Mouse (Mus musculus) brain, embryonic 14.5 days (tissue): Measurements from ENCODE around the gene Pycr2.

Experiments
- CTCF ChIP-seq: fragments of 200-500 bp; IDR thresholded peaks from 2 replicates; pipeline ENCODE4 v1.5.1; 2012; ENCODE audit warnings: inconsistent platforms, mild to moderate bottlenecking, moderate library complexity, borderline replicate concordance; ENCODE audit not compliant: insufficient read depth, insufficient read length; ENCODE audit errors: extremely low read depth
- POLR2A ChIP-seq: fragments of 200-500 bp; IDR thresholded peaks from 2 replicates; pipeline ENCODE4 v1.6.1; 2012; ENCODE audit warnings: mild to moderate bottlenecking, inconsistent platforms, borderline replicate concordance; ENCODE audit not compliant: poor library complexity, insufficient read depth, insufficient read length, severe bottlenecking; ENCODE audit errors: extremely low read depth

DNA sequence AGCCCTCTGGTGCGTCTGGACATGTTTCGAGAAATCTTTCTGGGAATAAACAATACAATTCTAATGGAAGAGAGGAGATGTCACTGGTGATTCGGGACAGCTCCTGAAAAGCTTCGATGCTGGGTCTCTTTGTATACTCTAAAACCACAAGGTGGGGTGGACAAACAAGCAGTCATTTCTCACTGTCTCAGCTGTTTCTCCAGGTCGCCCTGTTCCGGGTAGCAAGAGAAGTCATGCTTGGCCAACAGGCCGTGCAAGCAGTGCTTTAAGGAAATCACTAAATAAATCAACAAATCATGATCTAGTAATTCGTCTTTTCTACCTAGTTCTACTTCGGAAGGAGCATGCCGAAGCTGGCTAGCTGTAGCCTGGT lies 441 bp upstream of the Pycr2 start:
- no peak for TF ChIP-seq CTCF
- no peak for TF ChIP-seq POLR2A
